Mouse (Mus musculus) gastrocnemius, postnatal 10 days (tissue): ENCODE results near the gene Bap1. TPM values are rescaled to one million over a fixed set of nuclear protein-coding genes. Genes with fewer than 3 reads are reported as not detected.

ENCODE experiments used
- total RNA-seq, 2 experiments: library from RNA; stranded (reverse); gene quantifications; 2 replicates each; pipeline ENCODE4 v1.2.3; 2021

Bap1 gene
- total RNA-seq, 2 experiments from 2014 or later, result 40.1 to 44.6 TPM

Other genes starting within 250 kb of the Bap1 start
- gene Spcs1, start 249.8 kb upstream of the Bap1 start, total RNA-seq, result 100 to 1,000 TPM; 155 to 161 TPM
- gene Pbrm1, start 232.3 kb upstream of the Bap1 start, total RNA-seq, result 10 to 100 TPM; 58.7 to 70.8 TPM
- 10 to 100 TPM; 35.5 to 46.5 TPM for gene Gnl3, start 232.3 kb upstream of the Bap1 start, total RNA-seq
- 10 to 100 TPM; 39.5 to 43.0 TPM for gene Smim4, start 122.5 kb upstream of the Bap1 start, total RNA-seq
- gene Nt5dc2, start 120.4 kb upstream of the Bap1 start, total RNA-seq, result 10 to 100 TPM; 14.2 to 14.5 TPM
- gene Stab1, start 82.8 kb upstream of the Bap1 start, total RNA-seq, result 10 to 100 TPM; 45.3 to 54.3 TPM
- 100 to 1,000 TPM; 197 to 292 TPM for gene Tnnc1, start 43.1 kb upstream of the Bap1 start, total RNA-seq
- gene Nisch, start 34.5 kb upstream of the Bap1 start, total RNA-seq, result 100 to 1,000 TPM; 133 to 183 TPM
- gene Sema3g, start 33.6 kb upstream of the Bap1 start, total RNA-seq, result 1 to 10 TPM; 7.5 to 8.7 TPM
- gene Phf7, start 133 bp upstream of the Bap1 start, total RNA-seq, result 1 to 10 TPM; 6.2 to 6.7 TPM
- under 1 TPM; 0.33 to 0.43 TPM for gene Dnah1, start 72.4 kb downstream of the Bap1 start, total RNA-seq
- gene Capn7, start 85.2 kb downstream of the Bap1 start, total RNA-seq, result 10 to 100 TPM; 28.0 to 31.1 TPM
- 10 to 100 TPM; 76.2 to 81.0 TPM for gene Sh3bp5, start 184.6 kb downstream of the Bap1 start, total RNA-seq
- 10 to 100 TPM; 15.0 to 24.5 TPM for gene Eaf1, start 242.9 kb downstream of the Bap1 start, total RNA-seq
- gene Mettl6, start 243.6 kb downstream of the Bap1 start, total RNA-seq, result 10 to 100 TPM; 13.3 to 16.4 TPM